Mouse (Mus musculus) neutrophil, adult 65 days (primary cell): Measurements from ENCODE around the gene Zfp771. TPM values are rescaled to one million over a fixed set of nuclear protein-coding genes. Genes with fewer than 3 reads are reported as not detected.

ENCODE experiments used
- total RNA-seq: library from RNA; stranded (reverse); gene quantifications from 2 replicates; pipeline ENCODE4 v1.2.4, GENCODE M21; 2023

Gene Zfp771
- 3.2 and 4.7 TPM in 2 replicates for total RNA-seq

GRCm38 (mm10) chr7:127243870-127244657, at the start of gene Zfp771:
Gene Zfp771 (plus strand): TSS chr7:127244274.

GRCm38 (mm10) chr7:127195544-127196295, 48.4 kb upstream of the Zfp771 start, which contains the start of gene Cd2bp2:
Gene Cd2bp2 (minus strand): TSS chr7:127196050.

GRCm38 (mm10) chr7:127208295-127208552, 35.9 kb upstream of the Zfp771 start, which contains the start of gene Tbc1d10b:
Gene Tbc1d10b (minus strand): TSS chr7:127208468.

GRCm38 (mm10) chr7:127208553-127209438, 35.3 kb upstream of the Zfp771 start, which contains the start of gene Mylpf:
Gene Mylpf (plus strand): TSS chr7:127208890.

GRCm38 (mm10) chr7:127232622-127233367, 11.3 kb upstream of the Zfp771 start, which contains the start of the genes Zfp553 and Sept1:
Gene Zfp553 (plus strand): TSS chr7:127233061.
Gene Sept1 (minus strand): TSS chr7:127233130.

DNA sequence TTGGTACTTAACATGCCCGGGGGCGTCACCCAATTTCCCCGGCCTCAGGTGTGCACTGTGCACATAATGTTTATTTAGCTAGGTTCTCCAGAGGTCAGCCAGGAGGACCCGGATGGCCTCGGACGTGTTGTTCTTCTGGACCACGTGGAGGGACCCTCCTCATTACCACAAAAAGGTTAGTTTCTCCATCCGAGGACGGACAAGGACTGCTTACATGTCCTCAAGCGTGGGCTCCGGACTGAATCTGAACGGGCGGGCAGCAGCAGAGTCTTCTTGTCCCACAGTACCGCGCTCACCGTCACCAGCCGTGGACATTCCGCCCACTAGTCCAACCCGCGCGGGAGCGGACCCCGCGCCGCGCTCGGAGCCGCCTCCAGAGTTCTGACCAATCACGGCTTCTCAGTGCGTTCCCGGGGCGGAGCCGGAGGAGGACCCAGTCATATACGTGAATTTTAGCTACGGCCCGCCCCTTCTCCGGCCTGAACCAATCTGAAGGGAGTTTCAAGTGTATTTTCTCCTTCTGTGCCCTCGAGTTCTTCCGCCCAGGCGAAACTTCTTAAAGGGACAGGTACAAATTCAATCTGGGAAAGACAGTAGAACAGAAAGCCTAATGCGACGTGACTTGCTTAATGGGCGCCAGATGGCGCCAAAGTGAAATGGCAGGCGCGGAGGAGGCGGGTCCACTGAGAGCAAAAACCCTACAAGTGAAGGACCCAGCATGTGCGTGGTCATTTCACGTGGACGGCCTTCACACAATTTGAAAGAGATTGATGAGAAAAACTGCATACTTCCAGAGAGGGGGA, 16.4 kb downstream of the Zfp771 start, which contains the start of gene Dctpp1:
Dctpp1 (minus strand) TSS at position 401 of the 803 bp plus-strand sequence.

GRCm38 (mm10) chr7:127273925-127274789, 30.1 kb downstream of the Zfp771 start, which contains the start of gene Sephs2:
Gene Sephs2 (minus strand): TSS chr7:127274055.

DNA sequence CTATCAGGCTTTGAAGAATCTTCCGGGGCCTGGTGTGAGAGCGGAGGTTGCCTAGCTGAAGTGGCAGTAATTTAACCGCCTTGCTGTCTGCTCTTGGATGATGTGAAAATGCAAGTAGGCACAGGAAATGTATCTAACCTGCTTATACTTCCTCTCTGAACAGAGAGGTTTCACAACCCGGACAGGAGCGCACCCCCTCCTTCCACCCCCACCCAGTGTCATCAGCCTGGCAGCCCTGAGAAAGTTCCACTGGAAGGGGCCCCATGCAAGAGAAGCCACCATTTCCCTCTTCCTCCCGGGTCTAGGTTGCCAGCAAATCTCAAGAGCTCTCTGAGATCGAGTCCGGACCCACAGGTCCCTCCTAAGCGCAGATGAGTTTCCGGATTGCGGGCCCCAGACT, 52.0 kb downstream of the Zfp771 start, which contains the start of gene Itgal:
Itgal (plus strand) TSS at position 163 of the 400 bp plus-strand sequence.

Other genes starting within 250 kb of the Zfp771 start
- 49.1 and 58.0 TPM in 2 replicates for gene Mvp, start 229.7 kb upstream of the Zfp771 start, total RNA-seq
- gene Pagr1b, start 227.8 kb upstream of the Zfp771 start, total RNA-seq = not detected in 2 replicates
- 1.5 and 35.7 TPM in 2 replicates for gene Pagr1a, start 226.9 kb upstream of the Zfp771 start, total RNA-seq
- 26.0 TPM in 1 of 2 replicates, not detected in the other for gene Gm42742, start 223.2 kb upstream of the Zfp771 start, total RNA-seq
- gene Prrt2, start 223.1 kb upstream of the Zfp771 start, total RNA-seq = 0.79 TPM in 1 of 2 replicates, not detected in the other
- gene Maz, start 217.2 kb upstream of the Zfp771 start, total RNA-seq = 128 and 143 TPM in 2 replicates
- gene Kif22, start 201.8 kb upstream of the Zfp771 start, total RNA-seq = 41.1 and 48.3 TPM in 2 replicates
- gene Zg16, start 156.9 kb upstream of the Zfp771 start, total RNA-seq = 1.2 TPM in 1 of 2 replicates, not detected in the other
- 155 and 172 TPM in 2 replicates for gene AI467606, start 152.9 kb upstream of the Zfp771 start, total RNA-seq
- gene Qprt, start 122.0 kb upstream of the Zfp771 start, total RNA-seq = 2.0 and 3.8 TPM in 2 replicates
- gene Spn, start 106.5 kb upstream of the Zfp771 start, total RNA-seq = 96.9 and 102 TPM in 2 replicates
- 47.6 and 62.2 TPM in 2 replicates for gene Cd2bp2, start 48.2 kb upstream of the Zfp771 start, total RNA-seq
- 106 and 122 TPM in 2 replicates for gene Tbc1d10b, start 35.8 kb upstream of the Zfp771 start, total RNA-seq
- 6.7 and 11.1 TPM in 2 replicates for gene Mylpf, start 35.4 kb upstream of the Zfp771 start, total RNA-seq
- 2.8 and 4.0 TPM in 2 replicates for gene Zfp553, start 11.2 kb upstream of the Zfp771 start, total RNA-seq
- 107 and 123 TPM in 2 replicates for gene Sept1, start 11.1 kb upstream of the Zfp771 start, total RNA-seq
- gene Dctpp1, start 16.4 kb downstream of the Zfp771 start, total RNA-seq = 18.4 and 20.9 TPM in 2 replicates
- 150 and 202 TPM in 2 replicates for gene Sephs2, start 29.8 kb downstream of the Zfp771 start, total RNA-seq
- 239 and 332 TPM in 2 replicates for gene Itgal, start 52.0 kb downstream of the Zfp771 start, total RNA-seq
- 7.5 and 8.1 TPM in 2 replicates for gene Zfp768, start 101.3 kb downstream of the Zfp771 start, total RNA-seq
- 3.9 and 5.9 TPM in 2 replicates for gene Zfp747, start 131.8 kb downstream of the Zfp771 start, total RNA-seq
- 1.3 and 1.5 TPM in 2 replicates for gene 9130019O22Rik, start 142.9 kb downstream of the Zfp771 start, total RNA-seq
- 1.1 and 1.4 TPM in 2 replicates for gene E430018J23Rik, start 149.4 kb downstream of the Zfp771 start, total RNA-seq
- gene Zfp764, start 162.5 kb downstream of the Zfp771 start, total RNA-seq = 1.5 and 2.2 TPM in 2 replicates
- gene Zfp688, start 177.8 kb downstream of the Zfp771 start, total RNA-seq = 13.2 and 14.6 TPM in 2 replicates
- gene Zfp689, start 204.9 kb downstream of the Zfp771 start, total RNA-seq = 2.1 and 3.1 TPM in 2 replicates
- gene Prr14, start 215.3 kb downstream of the Zfp771 start, total RNA-seq = 153 and 167 TPM in 2 replicates
- 324 and 414 TPM in 2 replicates for gene Fbrs, start 234.9 kb downstream of the Zfp771 start, total RNA-seq